Mouse (Mus musculus) testis, postnatal 10 days (tissue): ENCODE data around the gene Ptger1.

ENCODE experiments used
- DNase-seq: peaks from one replicate; pipeline ENCODE4 v3.0.0; 2021; ENCODE audit warnings: low spot score

Gene Ptger1

GRCm38 (mm10) chr8:83656484-83657246 lies 9.8 kb upstream of the Ptger1 start:
- DNase-seq, result peak; percentile 52

DNA sequence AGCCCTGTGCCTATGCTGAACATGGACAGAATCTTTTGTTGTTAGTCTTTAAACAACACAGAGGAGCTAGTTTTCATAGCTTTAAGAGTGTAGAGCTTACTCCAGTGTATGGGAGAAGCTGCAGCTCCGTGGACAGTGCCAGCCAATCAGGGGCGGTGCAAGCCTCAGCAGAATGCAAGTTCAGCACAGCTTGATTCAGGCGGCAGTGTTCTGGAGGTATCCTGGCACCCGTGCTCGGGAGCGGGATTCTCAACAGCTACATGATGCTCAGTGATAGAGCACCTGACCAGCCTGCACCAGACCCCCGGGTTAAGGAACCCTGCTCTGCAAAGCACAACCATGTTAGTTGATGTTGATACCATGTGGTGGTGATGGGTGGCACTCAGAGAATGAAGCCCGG lies 5.9 kb upstream of the Ptger1 start:
- no peak for DNase-seq

DNA sequence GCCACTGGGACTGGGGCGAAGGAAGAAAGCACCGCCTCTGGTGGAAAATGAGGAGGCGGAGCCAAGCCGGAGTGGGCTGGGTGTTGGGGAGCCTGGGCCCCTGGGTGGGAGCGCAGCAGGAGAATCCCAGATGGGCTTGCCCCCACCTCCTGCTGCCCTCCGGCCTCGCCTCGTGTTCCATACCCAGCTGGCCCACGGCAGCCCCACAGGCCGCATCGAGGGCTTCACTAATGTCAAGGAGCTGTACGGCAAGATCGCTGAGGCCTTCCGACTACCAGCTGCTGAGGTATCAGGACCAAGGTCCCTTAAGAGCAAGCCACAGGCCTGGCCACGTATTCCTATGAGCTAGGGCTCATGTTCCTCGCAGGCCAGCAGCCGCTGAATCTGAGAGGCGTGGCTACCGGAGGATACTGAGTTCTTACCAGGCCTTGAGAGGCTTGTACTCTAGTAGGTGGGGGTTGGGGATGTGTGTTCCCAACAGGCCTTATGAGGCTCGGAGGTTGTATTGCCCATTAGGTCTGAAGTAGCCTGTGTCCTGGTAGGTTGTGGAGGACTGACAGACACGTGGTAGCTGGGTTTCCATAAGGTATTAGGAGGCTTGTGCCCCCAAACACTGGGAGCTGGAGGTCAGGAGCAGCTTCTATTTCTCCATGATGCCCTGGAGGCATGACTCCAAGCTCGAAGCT lies 5.3 kb upstream of the Ptger1 start:
- peak; percentile 68 for DNase-seq

- peak; percentile 96 for DNase-seq
These were observed 4.1 kb upstream of the Ptger1 start for GRCm38 (mm10) chr8:83662421-83662826.

DNA sequence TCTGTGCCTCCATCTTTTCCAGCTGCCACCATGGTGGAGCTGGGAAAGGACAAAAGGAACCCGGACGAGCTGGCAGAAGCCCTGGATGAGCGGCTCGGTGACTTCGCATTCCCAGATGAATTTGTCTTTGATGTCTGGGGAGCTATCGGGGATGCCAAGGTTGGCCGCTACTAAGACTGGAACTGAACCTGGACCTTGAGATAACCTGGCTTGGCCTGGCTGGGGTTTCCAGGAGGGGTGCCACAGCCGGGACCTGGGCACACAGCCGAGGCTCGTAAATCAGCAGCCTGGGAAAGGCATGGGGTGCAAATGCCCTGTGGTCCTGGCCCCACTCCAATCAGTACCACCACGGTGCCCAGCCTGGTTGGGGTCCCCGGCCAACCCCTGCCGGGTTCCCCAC lies 2.4 kb upstream of the Ptger1 start:
- no peak for DNase-seq

GRCm38 (mm10) chr8:83664931-83665625 lies 1.4 kb upstream of the Ptger1 start:
- no peak for DNase-seq

GRCm38 (mm10) chr8:83666866-83667234 lies 372 bp downstream of the Ptger1 start:
- no peak for DNase-seq

DNA sequence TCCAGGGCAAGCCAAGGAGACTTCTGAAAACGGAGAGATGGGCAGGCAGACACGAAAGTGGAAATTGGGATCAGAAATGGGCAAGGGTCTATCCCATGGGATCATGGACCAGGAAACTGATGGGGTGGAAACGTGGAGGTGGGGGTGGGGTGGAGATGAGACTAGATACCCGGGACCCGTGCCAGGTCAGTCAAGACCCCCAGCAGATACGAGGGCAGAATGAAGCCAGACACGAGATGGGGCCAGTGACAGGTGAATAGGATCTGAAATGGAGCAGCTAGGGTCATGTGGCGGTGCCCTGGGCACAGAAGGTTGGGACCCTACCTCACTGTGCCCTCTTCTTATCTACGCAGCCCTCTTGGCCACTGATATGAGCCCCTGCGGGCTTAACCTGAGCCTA lies 1.0 kb downstream of the Ptger1 start:
- no peak for DNase-seq

- DNase-seq, result peak; percentile 83
These were observed 1.8 kb downstream of the Ptger1 start for GRCm38 (mm10) chr8:83668010-83668916.

GRCm38 (mm10) chr8:83669013-83669412 lies 2.5 kb downstream of the Ptger1 start:
- no peak for DNase-seq

DNA sequence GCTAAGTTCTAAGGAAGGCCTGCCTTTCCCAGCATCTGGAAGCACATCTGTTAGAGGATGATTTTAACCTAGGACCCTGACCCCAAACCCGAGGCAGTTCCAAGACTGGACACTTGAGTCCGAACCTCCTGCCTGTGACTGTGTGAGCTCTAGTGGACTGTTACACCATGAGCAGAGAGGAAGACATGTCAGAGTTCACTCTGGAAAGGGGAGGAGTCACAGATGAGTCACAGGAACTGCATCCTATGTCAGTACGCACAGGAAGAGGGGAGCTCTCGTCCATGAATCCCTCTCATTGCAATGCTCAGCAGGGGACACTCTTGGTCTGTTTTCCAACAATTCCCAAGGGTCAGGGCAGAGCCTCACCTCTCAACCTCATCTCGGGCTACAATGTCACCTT lies 6.5 kb downstream of the Ptger1 start:
- no peak for DNase-seq

- no peak for DNase-seq
These were observed 8.0 kb downstream of the Ptger1 start for GRCm38 (mm10) chr8:83674497-83674896.

- DNase-seq, result no peak
These were observed 13.4 kb downstream of the Ptger1 start for GRCm38 (mm10) chr8:83679866-83680265.

GRCm38 (mm10) chr8:83680603-83681002 lies 14.1 kb downstream of the Ptger1 start:
- no peak for DNase-seq

- no peak for DNase-seq
These were observed 14.6 kb downstream of the Ptger1 start for GRCm38 (mm10) chr8:83681099-83681498.

DNA sequence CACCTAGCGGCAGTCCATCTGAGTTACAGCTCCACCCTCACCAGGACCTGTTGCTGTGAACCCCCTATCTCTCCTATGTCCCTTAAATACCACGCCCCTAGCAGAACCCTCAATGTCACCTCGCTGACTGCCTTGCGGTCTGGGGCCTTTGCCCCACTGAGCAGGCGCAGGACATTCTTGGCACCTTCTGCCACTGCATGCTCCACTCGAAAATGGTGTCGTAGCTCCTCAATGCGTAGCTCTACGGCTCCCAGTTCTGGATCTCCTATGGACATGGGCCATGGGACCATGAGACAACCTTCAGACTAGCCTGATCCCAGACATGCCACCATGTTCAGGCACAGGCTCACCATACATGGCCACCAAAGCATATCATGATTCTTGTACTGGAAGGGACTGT lies 18.0 kb downstream of the Ptger1 start:
- DNase-seq, result no peak

DNA sequence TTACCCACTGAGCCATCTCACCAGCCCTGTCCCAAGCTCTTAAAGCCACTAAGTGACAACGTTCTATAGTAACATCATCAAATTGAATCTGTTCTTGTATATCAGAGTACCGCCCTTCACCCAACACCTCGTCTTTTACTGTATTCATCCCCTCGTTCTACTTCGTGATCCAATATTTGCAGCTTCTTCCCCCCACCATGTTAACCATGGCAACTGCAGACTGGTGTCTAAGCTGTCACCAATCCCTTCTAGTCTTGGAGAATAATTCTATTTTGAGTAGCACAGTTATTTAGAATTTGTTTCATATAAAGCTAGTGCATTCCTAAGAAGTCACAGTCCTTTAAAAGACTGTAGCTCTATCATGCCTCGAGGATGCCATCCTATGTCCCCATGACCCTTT lies 22.8 kb downstream of the Ptger1 start:
- no peak for DNase-seq

- DNase-seq, result no peak
These were observed 27.2 kb downstream of the Ptger1 start for GRCm38 (mm10) chr8:83693609-83694236.

DNA sequence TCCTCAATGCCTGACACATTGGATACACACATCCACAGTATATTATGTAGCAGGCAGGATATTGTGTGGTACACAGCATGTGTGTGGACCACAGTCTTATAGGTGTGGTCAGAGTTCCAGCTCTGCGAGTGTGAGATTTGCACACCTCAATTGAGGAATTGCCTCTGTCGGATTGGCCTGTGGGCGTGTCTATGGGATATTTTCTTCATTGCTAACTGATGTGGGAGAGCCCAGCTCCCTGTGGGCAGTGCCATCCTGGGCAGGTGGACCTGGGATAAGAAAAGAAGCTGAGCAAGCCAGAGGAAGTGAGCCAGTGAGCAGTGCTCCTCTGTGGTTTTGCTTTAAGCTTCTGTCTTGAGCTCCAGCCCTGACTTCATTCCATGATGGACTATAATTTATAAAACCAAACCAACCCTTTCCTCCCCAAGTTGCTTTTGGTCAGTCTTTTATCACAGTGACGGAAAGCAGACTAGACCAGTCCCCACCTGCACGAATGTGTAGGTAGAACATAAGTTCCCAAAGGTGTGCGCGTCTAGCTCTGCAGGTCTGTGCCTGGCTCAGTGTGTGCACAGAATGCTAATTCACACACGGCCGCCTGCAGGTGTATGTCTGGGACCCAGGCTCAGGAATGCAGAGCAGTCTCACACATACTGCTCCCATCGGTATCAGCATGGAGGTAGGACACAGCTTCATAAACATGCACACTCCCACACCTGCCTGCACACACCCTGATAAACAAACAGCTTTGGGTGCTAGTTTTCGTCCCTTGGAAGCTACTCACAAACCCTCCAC lies 28.1 kb downstream of the Ptger1 start:
- no peak for DNase-seq

DNA sequence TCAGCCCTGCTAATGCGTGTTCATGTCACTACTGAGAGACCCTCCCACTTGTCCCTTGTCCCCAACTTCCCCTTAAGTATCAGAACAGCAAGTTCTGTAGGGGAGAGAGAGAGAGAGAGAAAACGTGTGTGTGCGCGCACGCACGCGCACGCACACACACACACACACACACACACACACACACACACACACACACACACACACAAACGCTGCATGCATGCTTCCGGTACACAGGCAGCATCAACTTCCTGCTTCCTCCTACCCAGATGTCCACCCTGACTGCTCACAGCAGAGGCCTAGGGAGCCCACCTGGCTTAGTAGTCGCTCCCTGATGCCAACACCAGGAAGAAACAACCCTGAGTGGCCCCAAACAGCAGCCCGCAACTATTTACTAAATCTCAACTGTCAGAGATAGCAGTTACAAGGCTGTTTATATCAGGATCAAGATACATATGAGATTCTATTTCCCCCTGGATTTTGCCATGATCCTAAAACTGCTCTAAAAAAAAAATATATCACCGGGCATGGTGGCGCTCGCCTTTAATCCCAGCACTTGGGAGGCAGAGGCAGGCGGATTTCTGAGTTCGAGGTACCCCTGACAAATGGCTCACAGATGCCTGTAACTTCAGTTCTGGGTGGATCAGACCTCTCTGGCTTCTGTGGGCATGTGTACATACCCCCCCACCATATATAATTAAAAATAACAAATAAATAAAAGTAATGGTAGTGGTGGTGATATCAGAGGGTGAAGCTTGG lies 29.1 kb downstream of the Ptger1 start:
- no peak for DNase-seq
